Mouse (Mus musculus): ENCODE measurements at regions not wholly inside any gene's neighbourhood (a gene's known extent, or its start where the extent isn't known, plus 50 kb on each side); places are given as distances from the start of the nearest gene placed in this dataset.

DNA sequence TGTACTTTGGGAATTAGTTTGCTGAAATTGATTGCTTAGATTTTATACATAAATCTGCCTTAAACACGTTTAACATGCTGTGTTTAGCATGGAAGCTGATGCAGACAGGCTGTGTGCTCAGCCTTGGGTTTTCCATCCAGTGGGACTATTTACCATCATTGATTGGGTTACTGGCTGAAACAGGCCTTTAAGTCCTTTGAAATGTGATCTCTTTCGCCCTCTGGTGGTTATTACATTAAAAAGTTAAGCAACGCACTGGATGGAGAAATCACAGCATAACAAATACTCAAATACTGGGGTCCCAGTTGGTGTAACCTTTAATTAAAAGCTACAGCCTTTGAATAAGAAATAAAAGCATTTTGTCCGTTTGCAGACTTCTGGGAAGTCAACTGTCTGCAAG lies 379.8 kb downstream of the Kcnj2 start:
- Histone ChIP-seq H3K27me3 (ENCODE audit: control insufficient read depth, insufficient read depth, low read length) (no peaks in the 10 kb centered on the region), H3K9me3 (ENCODE audit: control insufficient read depth, low read length) (no peaks in the 10 kb centered on the region), H3K9ac (ENCODE audit: low read length) (no peak overlapping the region), H3K4me2 (replicated peaks; ENCODE audit: low read depth) (no peak overlapping the region), H3K36me3 (ENCODE audit: control insufficient read depth, insufficient read depth, low read length) (no peaks in the 10 kb centered on the region), H3K4me3 (ENCODE audit: low read depth, low read length) (no peak overlapping the region), H3K27ac (replicated peaks) (no peak overlapping the region), H3K4me1 (replicated peaks; ENCODE audit: control insufficient read depth, insufficient read depth) (no peaks in the 10 kb centered on the region)
- 6% methylated on average over 4 of the region's 4 CpGs for WGBS
- ATAC-seq (ENCODE audit: low FRiP score, low TSS enrichment) (no peak), DNase-seq (ENCODE audit: low spot score) (no peak)
- no peak for TF ChIP-seq EP300 (optimal IDR thresholded peaks at IDR 0.05)
- TF ChIP-seq CTCF (IDR thresholded peaks at IDR 0.05; ENCODE audit: low read depth) = peak; percentile 81

DNA sequence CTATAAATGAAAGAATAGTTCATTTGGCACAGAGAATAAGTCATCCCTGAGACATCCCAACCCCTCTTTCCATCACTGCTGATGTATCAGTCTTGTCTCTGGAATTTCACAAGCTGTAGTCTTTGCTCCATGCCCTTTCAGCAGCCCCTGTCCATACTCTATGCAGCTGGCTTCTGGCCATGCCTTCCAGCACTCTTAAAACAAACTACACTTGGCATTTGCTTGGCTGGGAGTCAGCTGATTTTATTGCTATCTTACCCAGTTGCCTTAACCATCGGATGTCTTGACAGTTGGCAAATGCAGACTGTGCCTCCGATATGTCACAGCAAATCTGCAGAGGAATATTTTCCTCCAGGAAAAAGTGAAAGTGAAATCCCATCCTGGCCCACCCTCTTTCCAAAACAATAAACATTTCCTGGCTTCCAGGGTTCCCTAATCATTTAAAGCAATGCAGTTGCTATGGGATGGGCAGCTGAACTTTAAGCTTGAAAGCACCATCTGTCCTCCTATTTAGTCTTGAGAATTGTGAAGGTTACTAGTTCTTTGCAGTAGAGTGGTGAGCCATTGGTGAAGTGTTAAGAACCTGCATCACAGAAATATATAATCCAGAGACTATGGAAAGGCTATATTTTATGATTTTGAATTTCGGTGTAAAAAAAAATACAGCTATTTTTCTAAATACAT lies 385.0 kb downstream of the Kcnj2 start:
- 62% methylated on average over 3 of the region's 3 CpGs for WGBS
- Histone ChIP-seq H3K4me1 (replicated peaks; ENCODE audit: control insufficient read depth, insufficient read depth) (no peaks in the 10 kb centered on the region), H3K27ac (replicated peaks) (no peak overlapping the region), H3K9ac (ENCODE audit: low read length) (no peak overlapping the region), H3K4me3 (ENCODE audit: low read depth, low read length) (no peak overlapping the region), H3K9me3 (ENCODE audit: control insufficient read depth, low read length) (no peaks in the 10 kb centered on the region), H3K27me3 (ENCODE audit: control insufficient read depth, insufficient read depth, low read length) (no peaks in the 10 kb centered on the region), H3K4me2 (replicated peaks; ENCODE audit: low read depth) (no peak overlapping the region), H3K36me3 (ENCODE audit: control insufficient read depth, insufficient read depth, low read length) (no peaks in the 10 kb centered on the region)
- DNase-seq (ENCODE audit: low spot score) = no peak
- ATAC-seq (ENCODE audit: low FRiP score, low TSS enrichment) = no peak
- TF ChIP-seq CTCF (IDR thresholded peaks at IDR 0.05; ENCODE audit: low read depth) (no peak), EP300 (optimal IDR thresholded peaks at IDR 0.05) (no peak)

- ATAC-seq (ENCODE audit: low FRiP score, low TSS enrichment) (no peak), DNase-seq (ENCODE audit: low spot score) (no peak)
- Histone ChIP-seq H3K9ac (ENCODE audit: low read length) (no peak overlapping the region), H3K27ac (replicated peaks) (no peak overlapping the region), H3K4me1 (replicated peaks; ENCODE audit: control insufficient read depth, insufficient read depth) (no peaks in the 10 kb centered on the region), H3K4me2 (replicated peaks; ENCODE audit: low read depth) (no peak overlapping the region), H3K9me3 (ENCODE audit: control insufficient read depth, low read length) (no peaks in the 10 kb centered on the region), H3K4me3 (ENCODE audit: low read depth, low read length) (no peak overlapping the region), H3K27me3 (ENCODE audit: control insufficient read depth, insufficient read depth, low read length) (no peaks in the 10 kb centered on the region), H3K36me3 (ENCODE audit: control insufficient read depth, insufficient read depth, low read length) (no peaks in the 10 kb centered on the region)
- WGBS = 79% methylated on average over 10 of the region's 10 CpGs
- TF ChIP-seq CTCF (IDR thresholded peaks at IDR 0.05; ENCODE audit: low read depth) (no peak), EP300 (optimal IDR thresholded peaks at IDR 0.05) (no peak)
These were observed 394.1 kb downstream of the Kcnj2 start for GRCm38 (mm10) chr11:111460046-111460445.

DNA sequence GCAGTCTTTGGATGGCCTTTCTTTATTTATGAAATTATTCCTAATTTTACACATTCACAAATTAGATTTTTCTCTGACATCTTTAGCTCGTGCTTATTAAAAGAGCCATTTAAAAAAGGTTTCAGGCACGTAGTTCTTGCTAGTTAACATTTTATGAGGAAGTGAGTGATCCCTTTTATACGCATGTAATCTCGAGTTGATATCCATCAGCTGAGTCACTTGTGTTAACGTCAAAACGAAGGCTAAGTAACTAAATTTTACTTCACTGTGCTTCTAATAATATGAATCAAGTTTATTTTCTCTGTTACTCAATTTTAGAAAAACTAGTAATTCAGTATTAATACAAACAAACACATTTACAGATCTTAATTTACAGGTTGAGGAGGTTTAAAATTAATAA lies 419.0 kb downstream of the Kcnj2 start:
- Histone ChIP-seq H3K27ac (replicated peaks) (no peak overlapping the region), H3K9me3 (ENCODE audit: control insufficient read depth, low read length) (no peaks in the 10 kb centered on the region), H3K36me3 (ENCODE audit: control insufficient read depth, insufficient read depth, low read length) (no peaks in the 10 kb centered on the region), H3K9ac (ENCODE audit: low read length) (no peak overlapping the region), H3K4me2 (replicated peaks; ENCODE audit: low read depth) (no peak overlapping the region), H3K4me1 (replicated peaks; ENCODE audit: control insufficient read depth, insufficient read depth) (no peaks in the 10 kb centered on the region), H3K4me3 (ENCODE audit: low read depth, low read length) (no peak overlapping the region), H3K27me3 (ENCODE audit: control insufficient read depth, insufficient read depth, low read length) (no peaks in the 10 kb centered on the region)
- ATAC-seq (ENCODE audit: low FRiP score, low TSS enrichment) (no peak), DNase-seq (ENCODE audit: low spot score) (no peak)
- 51% methylated on average over 6 of the region's 6 CpGs for WGBS
- TF ChIP-seq EP300 (optimal IDR thresholded peaks at IDR 0.05) (no peak), CTCF (IDR thresholded peaks at IDR 0.05; ENCODE audit: low read depth) (no peak)

GRCm38 (mm10) chr11:111512471-111512870 lies 446.5 kb downstream of the Kcnj2 start:
- Histone ChIP-seq H3K9me3 (ENCODE audit: control insufficient read depth, low read length) (no peaks in the 10 kb centered on the region), H3K27ac (replicated peaks) (no peak overlapping the region), H3K9ac (ENCODE audit: low read length) (no peak overlapping the region), H3K4me2 (replicated peaks; ENCODE audit: low read depth) (no peak overlapping the region), H3K4me3 (ENCODE audit: low read depth, low read length) (no peak overlapping the region), H3K4me1 (replicated peaks; ENCODE audit: control insufficient read depth, insufficient read depth) (no peaks in the 10 kb centered on the region), H3K27me3 (ENCODE audit: control insufficient read depth, insufficient read depth, low read length) (no peaks in the 10 kb centered on the region), H3K36me3 (ENCODE audit: control insufficient read depth, insufficient read depth, low read length) (no peaks in the 10 kb centered on the region)
- ATAC-seq (ENCODE audit: low FRiP score, low TSS enrichment) (no peak), DNase-seq (ENCODE audit: low spot score) (no peak)
- WGBS = 67% methylated on average over 4 of the region's 4 CpGs
- TF ChIP-seq EP300 (optimal IDR thresholded peaks at IDR 0.05) = no peak
- TF ChIP-seq CTCF (IDR thresholded peaks at IDR 0.05; ENCODE audit: low read depth) = no peak

DNA sequence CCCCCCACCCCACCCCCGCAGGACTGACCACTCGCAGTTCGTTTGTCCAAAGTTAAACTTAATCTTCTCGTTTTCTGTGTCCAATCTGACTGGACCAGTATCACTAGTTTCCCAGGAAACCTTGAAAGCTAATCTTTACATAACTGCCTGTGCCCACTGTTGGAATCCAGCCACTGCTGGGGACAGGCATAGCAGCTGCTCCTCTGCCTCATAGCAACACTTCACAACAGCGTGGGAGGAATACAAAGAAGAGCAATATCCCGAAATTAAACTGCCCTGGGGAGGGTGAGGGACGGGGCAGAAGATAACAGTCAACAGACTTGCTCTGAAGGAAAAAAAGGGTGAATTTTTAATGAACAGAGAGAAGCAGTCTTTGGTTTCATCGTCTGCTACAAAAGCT lies 456.8 kb downstream of the Kcnj2 start:
- Histone ChIP-seq H3K27ac (replicated peaks) (no peak overlapping the region), H3K27me3 (ENCODE audit: control insufficient read depth, insufficient read depth, low read length) (no peaks in the 10 kb centered on the region), H3K9me3 (ENCODE audit: control insufficient read depth, low read length) (no peaks in the 10 kb centered on the region), H3K36me3 (ENCODE audit: control insufficient read depth, insufficient read depth, low read length) (no peaks in the 10 kb centered on the region), H3K4me1 (replicated peaks; ENCODE audit: control insufficient read depth, insufficient read depth) (no peaks in the 10 kb centered on the region), H3K4me3 (ENCODE audit: low read depth, low read length) (no peak overlapping the region), H3K9ac (ENCODE audit: low read length) (no peak overlapping the region), H3K4me2 (replicated peaks; ENCODE audit: low read depth) (no peak overlapping the region)
- no peak for DNase-seq (ENCODE audit: low spot score)
- TF ChIP-seq CTCF (IDR thresholded peaks at IDR 0.05; ENCODE audit: low read depth) (no peak), EP300 (optimal IDR thresholded peaks at IDR 0.05) (no peak)
- WGBS = 65% methylated on average over 8 of the region's 8 CpGs
- no peak for ATAC-seq (ENCODE audit: low FRiP score, low TSS enrichment)
